Mouse (Mus musculus): ENCODE measurements around the gene Mocs1. TPM values are rescaled to one million over a fixed set of nuclear protein-coding genes. Genes with fewer than 3 reads are reported as not detected.

The Mocs1 gene
- polyA plus RNA-seq, 1 experiment from 2014 or later: 6.1 TPM

- ATAC-seq (ENCODE audit: low read depth) (no peak), DNase-seq (no peak)
- Histone ChIP-seq H3K4me2 (no peak overlapping the region), H3K36me3 (no peaks in the 10 kb centered on the region), H3K27me3 (no peaks in the 10 kb centered on the region), H3K9me3 (replicated peaks) (no peaks in the 10 kb centered on the region), H3K4me3 (replicated peaks) (no peak overlapping the region), H3K4me1 (replicated peaks) (no peaks in the 10 kb centered on the region), H3K9ac (no peak overlapping the region), H3K27ac (no peak overlapping the region)
- WGBS (ENCODE audit: insufficient replicate concordance): 47% methylated on average over 3 of the region's 3 CpGs
Measured at GRCm38 (mm10) chr17:49481876-49482275, 53.7 kb downstream of the Mocs1 start.

DNA sequence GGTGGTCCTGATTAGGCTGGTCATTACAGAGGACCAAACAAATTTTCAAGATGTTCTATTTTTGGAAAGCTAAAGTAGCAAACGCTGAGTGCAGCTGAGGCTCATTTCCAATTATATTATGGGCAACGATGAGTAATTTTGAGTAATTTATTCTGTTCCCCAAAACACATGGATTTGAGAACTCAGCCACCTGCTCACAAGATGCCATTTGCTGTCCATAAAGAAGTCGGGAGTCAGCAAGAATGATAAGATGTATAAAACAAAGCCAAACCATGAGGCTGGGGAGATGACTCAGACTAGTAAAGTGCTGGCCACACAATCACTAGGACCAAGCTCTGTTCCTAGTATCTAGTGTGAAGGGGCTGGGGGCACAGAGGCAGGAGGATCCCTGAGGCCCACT lies 56.3 kb downstream of the Mocs1 start:
- no peak overlapping the region for H3K27ac ChIP-seq
- H3K4me3 ChIP-seq (replicated peaks): no peak overlapping the region
- H3K4me1 ChIP-seq (replicated peaks): no peaks in the 10 kb centered on the region
- DNase-seq: no peak
- 62% methylated on average over 3 of the region's 3 CpGs for WGBS (ENCODE audit: insufficient replicate concordance)
- H3K9me3 ChIP-seq (replicated peaks): no peaks in the 10 kb centered on the region
- no peak overlapping the region for H3K4me2 ChIP-seq
- no peak overlapping the region for H3K9ac ChIP-seq
- ATAC-seq (ENCODE audit: low read depth): no peak
- H3K36me3 ChIP-seq: no peaks in the 10 kb centered on the region
- no peaks in the 10 kb centered on the region for H3K27me3 ChIP-seq

GRCm38 (mm10) chr17:49489098-49489497 lies 60.9 kb downstream of the Mocs1 start:
- Histone ChIP-seq H3K36me3 (no peaks in the 10 kb centered on the region), H3K27me3 (no peaks in the 10 kb centered on the region), H3K9ac (no peak overlapping the region), H3K4me2 (no peak overlapping the region), H3K9me3 (replicated peaks) (no peaks in the 10 kb centered on the region), H3K4me3 (replicated peaks) (no peak overlapping the region), H3K27ac (no peak overlapping the region), H3K4me1 (replicated peaks) (no peaks in the 10 kb centered on the region)
- ATAC-seq (ENCODE audit: low read depth): no peak
- DNase-seq: no peak
- 49% methylated on average over 5 of the region's 5 CpGs for WGBS (ENCODE audit: insufficient replicate concordance)

DNA sequence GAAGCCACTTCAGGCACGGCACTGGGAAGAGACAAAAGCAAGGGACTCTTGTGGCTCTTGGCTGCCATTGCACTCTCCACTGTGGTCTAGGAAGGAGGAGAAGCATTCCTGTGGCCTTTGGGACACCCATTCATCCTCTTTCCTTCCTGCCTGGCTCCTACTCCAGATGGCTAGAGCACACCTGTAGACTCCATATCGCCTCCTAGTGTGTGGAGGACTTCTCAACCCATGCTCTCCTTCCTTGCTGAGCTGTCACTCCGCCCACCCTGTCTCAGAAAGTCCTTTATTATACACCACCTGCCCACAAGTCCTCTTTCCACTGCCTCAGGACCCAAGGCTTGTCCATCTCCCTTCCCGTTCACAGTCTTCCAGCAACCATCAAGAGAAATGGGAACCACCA lies 65.1 kb downstream of the Mocs1 start:
- Histone ChIP-seq H3K9me3 (replicated peaks) (no peaks in the 10 kb centered on the region), H3K4me3 (replicated peaks) (no peak overlapping the region), H3K36me3 (no peaks in the 10 kb centered on the region), H3K27me3 (no peaks in the 10 kb centered on the region), H3K27ac (no peak overlapping the region), H3K4me1 (replicated peaks) (no peaks in the 10 kb centered on the region), H3K4me2 (no peak overlapping the region), H3K9ac (no peak overlapping the region)
- ATAC-seq (ENCODE audit: low read depth) (no peak), DNase-seq (no peak)
- WGBS (ENCODE audit: insufficient replicate concordance): 69% methylated on average over 4 of the region's 4 CpGs

DNA sequence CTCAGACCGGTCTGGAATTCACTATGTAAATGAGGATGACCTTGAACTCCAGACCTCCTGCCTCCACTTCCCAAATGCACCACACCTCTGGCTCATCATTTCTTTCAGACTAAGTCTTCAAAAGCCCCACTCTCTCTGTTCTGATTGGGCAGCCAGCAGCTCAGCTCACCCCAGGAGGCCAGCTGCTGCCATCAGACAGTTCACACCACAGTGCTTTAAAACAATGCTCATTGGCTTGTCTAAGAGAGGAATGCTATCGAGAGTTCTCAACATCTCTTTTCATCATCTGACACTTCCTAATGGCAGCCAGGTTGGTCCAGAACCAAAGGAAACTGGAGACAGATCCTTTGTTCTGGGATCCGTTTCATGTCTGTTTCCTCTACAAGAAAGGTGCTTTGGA lies 70.0 kb downstream of the Mocs1 start:
- Histone ChIP-seq H3K4me2 (no peak overlapping the region), H3K27ac (no peak overlapping the region), H3K4me3 (replicated peaks) (no peak overlapping the region), H3K27me3 (no peaks in the 10 kb centered on the region), H3K36me3 (no peaks in the 10 kb centered on the region), H3K9ac (no peak overlapping the region), H3K9me3 (replicated peaks) (no peaks in the 10 kb centered on the region), H3K4me1 (replicated peaks) (no peaks in the 10 kb centered on the region)
- DNase-seq (no peak), ATAC-seq (ENCODE audit: low read depth) (no peak)
- WGBS (ENCODE audit: insufficient replicate concordance): 47% methylated on average over 3 of the region's 3 CpGs

- Histone ChIP-seq H3K9ac (no peak overlapping the region), H3K36me3 (no peaks in the 10 kb centered on the region), H3K27ac (no peak overlapping the region), H3K27me3 (no peaks in the 10 kb centered on the region), H3K9me3 (replicated peaks) (no peaks in the 10 kb centered on the region), H3K4me1 (replicated peaks) (no peaks in the 10 kb centered on the region), H3K4me2 (no peak overlapping the region), H3K4me3 (replicated peaks) (no peak overlapping the region)
- DNase-seq (no peak), ATAC-seq (ENCODE audit: low read depth) (no peak)
- WGBS (ENCODE audit: insufficient replicate concordance): 65% methylated on average over 2 of the region's 2 CpGs
Measured at GRCm38 (mm10) chr17:49499635-49500034, 71.5 kb downstream of the Mocs1 start.

GRCm38 (mm10) chr17:49500234-49500633 lies 72.1 kb downstream of the Mocs1 start:
- Histone ChIP-seq H3K27me3 (no peaks in the 10 kb centered on the region), H3K9ac (no peak overlapping the region), H3K36me3 (no peaks in the 10 kb centered on the region), H3K9me3 (replicated peaks) (no peaks in the 10 kb centered on the region), H3K4me2 (no peak overlapping the region), H3K4me3 (replicated peaks) (no peak overlapping the region), H3K4me1 (replicated peaks) (no peaks in the 10 kb centered on the region), H3K27ac (no peak overlapping the region)
- ATAC-seq (ENCODE audit: low read depth) (no peak), DNase-seq (no peak)
- 44% methylated on average over 2 of the region's 2 CpGs for WGBS (ENCODE audit: insufficient replicate concordance)

DNA sequence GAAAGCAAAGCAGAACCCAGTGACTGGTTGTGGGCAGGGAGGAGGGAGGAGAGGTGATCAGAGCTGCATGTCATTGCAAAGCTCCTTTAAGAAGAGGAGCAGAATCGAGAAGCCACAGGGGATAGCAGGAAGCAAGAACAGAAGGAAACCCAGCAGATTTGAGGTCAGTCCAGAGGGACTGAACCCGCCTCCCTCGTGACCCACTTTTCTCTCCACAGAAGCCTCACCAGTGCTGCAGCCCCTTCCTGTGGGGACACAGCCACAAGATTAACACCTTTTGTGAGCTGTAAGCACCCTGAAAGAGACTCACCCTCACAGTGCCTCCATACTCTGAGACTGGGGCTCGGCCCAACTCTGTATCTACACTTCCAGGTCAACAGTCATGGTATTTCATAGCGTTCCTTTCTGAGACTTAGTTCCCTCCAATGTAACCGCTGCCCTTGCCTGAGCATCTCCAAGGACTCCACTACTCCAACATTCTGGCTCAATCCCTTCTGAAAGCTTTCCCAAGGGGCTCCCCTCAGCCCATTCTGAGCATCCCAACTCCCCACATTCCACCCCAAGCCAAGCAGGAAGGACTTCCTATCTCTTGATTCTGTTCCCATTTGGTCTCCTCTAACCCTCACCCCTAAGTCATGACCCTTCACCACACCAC lies 75.2 kb downstream of the Mocs1 start:
- DNase-seq: no peak
- Histone ChIP-seq H3K27me3 (no peaks in the 10 kb centered on the region), H3K4me2 (no peak overlapping the region), H3K36me3 (no peaks in the 10 kb centered on the region), H3K4me1 (replicated peaks) (no peaks in the 10 kb centered on the region), H3K9me3 (replicated peaks) (no peaks in the 10 kb centered on the region), H3K9ac (no peak overlapping the region), H3K27ac (no peak overlapping the region), H3K4me3 (replicated peaks) (no peak overlapping the region)
- ATAC-seq (ENCODE audit: low read depth): no peak
- 41% methylated on average over 6 of the region's 6 CpGs for WGBS (ENCODE audit: insufficient replicate concordance)

Other genes starting within 250 kb of the Mocs1 start
- 0.30 and 0.49 TPM in 2 replicates for gene Daam2, start 136.0 kb downstream of the Mocs1 start, polyA plus RNA-seq (2015; fragmentation: Nextera tagmentation; extraction: Ambion mirVana)
- 0.10 and 0.36 TPM in 2 replicates for gene Kif6, start 186.8 kb downstream of the Mocs1 start, polyA plus RNA-seq (2015; fragmentation: Nextera tagmentation; extraction: Ambion mirVana)